Mouse (Mus musculus) liver, postnatal 0 days (tissue): ENCODE measurements around the gene Dnajc6. TPM values are rescaled to one million over a fixed set of nuclear protein-coding genes. Genes with fewer than 3 reads are reported as not detected.
A peak's percentile ranks its signal among the peaks of the same experiment; 100 is the strongest.

ENCODE experiments used
- ATAC-seq: fragments of 200-750 bp; cut with Nextera tagmentation; 2 replicates; pipeline ENCODE4 v1.8.0; 2017; ENCODE audit warnings: mild to moderate bottlenecking, moderate library complexity
- DNase-seq: peaks from one replicate; pipeline ENCODE4 v3.0.0-alpha.2; 2016
- H3K27ac ChIP-seq: fragments of 300-500 bp; sonication (generic); 2 replicates; pipeline ENCODE4 v1.5.1; 2014; ENCODE audit warnings: antibody characterized with exemption, moderate library complexity, mild to moderate bottlenecking, low read depth
- H3K27me3 ChIP-seq: fragments of 300-500 bp; sonication (generic); 2 replicates; pipeline ENCODE4 v1.6.1; 2014; ENCODE audit warnings: low read length, control low read depth, mixed read lengths; ENCODE audit not compliant: insufficient read depth
- H3K36me3 ChIP-seq: fragments of 300-500 bp; sonication (generic); replicated peaks from 2 replicates; pipeline ENCODE4 v1.6.1; 2014; ENCODE audit warnings: mild to moderate bottlenecking, control low read depth, low read length, moderate library complexity, mixed read lengths; ENCODE audit not compliant: insufficient read depth
- H3K4me1 ChIP-seq: fragments of 300-500 bp; sonication (generic); 2 replicates; pipeline ENCODE4 v1.6.1; 2014; ENCODE audit warnings: antibody characterized with exemption, mild to moderate bottlenecking, control low read depth; ENCODE audit not compliant: insufficient read depth
- H3K4me2 ChIP-seq: fragments of 300-500 bp; sonication (generic); 2 replicates; pipeline ENCODE4 v1.6.1; 2014; ENCODE audit warnings: low read depth, mild to moderate bottlenecking, low read length, moderate library complexity, mixed read lengths
- H3K4me3 ChIP-seq: fragments of 300-500 bp; sonication (generic); 2 replicates; pipeline ENCODE4 v1.5.1; 2014; ENCODE audit warnings: low read depth, low read length
- H3K9ac ChIP-seq: fragments of 300-500 bp; sonication (generic); replicated peaks from 2 replicates; pipeline ENCODE4 v1.6.1; 2014; ENCODE audit warnings: mild to moderate bottlenecking, moderate library complexity
- H3K9me3 ChIP-seq: fragments of 300-500 bp; sonication (generic); 2 replicates; pipeline ENCODE4 v1.6.1; 2016; ENCODE audit warnings: mild to moderate bottlenecking, control low read depth, low read length, mixed read lengths
- CTCF ChIP-seq: sonication (generic); IDR thresholded peaks from 2 replicates; pipeline ENCODE4 v1.5.1; 2016; ENCODE audit warnings: antibody characterized with exemption, low read depth
- EP300 ChIP-seq: IDR thresholded peaks from 2 replicates; pipeline ENCODE4 v1.6.1; 2016; ENCODE audit warnings: antibody characterized with exemption, low read depth, mild to moderate bottlenecking
- WGBS: fragments of 180-500 bp; shearing (Covaris S2); extraction: QIAGEN DNeasy Blood & Tissue Kit; methylation state at CpG from one replicate; pipeline ENCODE4 v1.1.7; 2014; ENCODE audit not compliant: insufficient replicate concordance; 5-methylcytosine and 5-hydroxymethylcytosine counted together
- polyA plus RNA-seq: library from polyadenylated mRNA; unstranded; fragments of >200 nt; fragmentation: Nextera tagmentation; extraction: Ambion mirVana; gene quantifications from 2 replicates; pipeline ENCODE4 v1.2.1, GENCODE M21; 2015

Gene Dnajc6
- polyA plus RNA-seq, 1 experiment from 2014 or later: 0.16 TPM

- no peaks in the 10 kb centered on the region for H3K36me3 ChIP-seq
- TF ChIP-seq EP300 (no peak), CTCF (peak; percentile 60)
- WGBS: 38% methylated on average over 5 of the region's 5 CpGs
- peaks cover 7% of the 10 kb centered on the region; the same call in 1 of the 2 replicates for H3K4me1 ChIP-seq
- DNase-seq: no peak
- no peaks in the 10 kb centered on the region for H3K27me3 ChIP-seq
- no peak for ATAC-seq
- H3K9me3 ChIP-seq: no peaks in the 10 kb centered on the region
- H3K9ac ChIP-seq: no peak overlapping the region
- H3K4me3 ChIP-seq: no peak overlapping the region
- no peak overlapping the region for H3K4me2 ChIP-seq
- H3K27ac ChIP-seq: no peak overlapping the region
These were observed 25.9 kb upstream of the Dnajc6 start for GRCm38 (mm10) chr4:101470543-101470942.

GRCm38 (mm10) chr4:101472767-101473166, 23.7 kb upstream of the Dnajc6 start:
- no peak overlapping the region for H3K9ac ChIP-seq
- no peak overlapping the region for H3K4me2 ChIP-seq
- H3K27me3 ChIP-seq: no peaks in the 10 kb centered on the region
- no peaks in the 10 kb centered on the region for H3K36me3 ChIP-seq
- H3K4me3 ChIP-seq: no peak overlapping the region
- ATAC-seq (no peak), DNase-seq (no peak)
- H3K4me1 ChIP-seq: peaks cover under 1% of the 10 kb centered on the region; the same call in 1 of the 2 replicates
- TF ChIP-seq CTCF (no peak), EP300 (no peak)
- no peak overlapping the region for H3K27ac ChIP-seq
- WGBS: 70% methylated on average over 3 of the region's 3 CpGs
- no peaks in the 10 kb centered on the region for H3K9me3 ChIP-seq

- H3K4me2 ChIP-seq: no peak overlapping the region
- no peaks in the 10 kb centered on the region for H3K4me1 ChIP-seq
- peaks cover 7% of the 10 kb centered on the region; the same call in 1 of the 2 replicates for H3K27me3 ChIP-seq
- TF ChIP-seq CTCF: no peak
- no peak for TF ChIP-seq EP300
- H3K9me3 ChIP-seq: no peaks in the 10 kb centered on the region
- no peaks in the 10 kb centered on the region for H3K36me3 ChIP-seq
- DNase-seq (no peak), ATAC-seq (no peak)
- no peak overlapping the region for H3K27ac ChIP-seq
- H3K4me3 ChIP-seq: no peak overlapping the region
- 76% methylated on average over 8 of the region's 8 CpGs for WGBS
- H3K9ac ChIP-seq: no peak overlapping the region
These were observed 6.0 kb upstream of the Dnajc6 start for GRCm38 (mm10) chr4:101490320-101490917.

GRCm38 (mm10) chr4:101491704-101492103, 4.7 kb upstream of the Dnajc6 start:
- Histone ChIP-seq H3K4me1 (no peaks in the 10 kb centered on the region), H3K36me3 (no peaks in the 10 kb centered on the region), H3K9ac (no peak overlapping the region), H3K9me3 (no peaks in the 10 kb centered on the region), H3K4me3 (no peak overlapping the region), H3K27ac (no peak overlapping the region), H3K4me2 (no peak overlapping the region), H3K27me3 (peaks cover 20% of the 10 kb centered on the region)
- ATAC-seq (no peak), DNase-seq (no peak)
- WGBS: 62% methylated on average over 6 of the region's 6 CpGs
- TF ChIP-seq CTCF (no peak), EP300 (no peak)

GRCm38 (mm10) chr4:101493611-101494197, 2.7 kb upstream of the Dnajc6 start:
- DNase-seq (no peak), ATAC-seq (no peak)
- H3K4me2 ChIP-seq: no peak overlapping the region
- no peak overlapping the region for H3K9ac ChIP-seq
- H3K4me3 ChIP-seq: no peak overlapping the region
- H3K9me3 ChIP-seq: no peaks in the 10 kb centered on the region
- H3K27ac ChIP-seq: no peak overlapping the region
- TF ChIP-seq CTCF: no peak
- no peak for TF ChIP-seq EP300
- no peaks in the 10 kb centered on the region for H3K36me3 ChIP-seq
- H3K27me3 ChIP-seq: peaks cover 40% of the 10 kb centered on the region
- H3K4me1 ChIP-seq: peaks cover 3% of the 10 kb centered on the region; the same call in 1 of the 2 replicates

GRCm38 (mm10) chr4:101496188-101496533, 287 bp upstream of the Dnajc6 start:
- DNase-seq: no peak
- Histone ChIP-seq H3K9me3 (no peaks in the 10 kb centered on the region), H3K27ac (no peak overlapping the region), H3K4me3 (peak overlapping the region; percentile 45), H3K4me1 (peaks cover 3% of the 10 kb centered on the region; the same call in 1 of the 2 replicates), H3K4me2 (peak overlapping the region; percentile 67), H3K27me3 (peaks cover 42% of the 10 kb centered on the region), H3K9ac (no peak overlapping the region), H3K36me3 (no peaks in the 10 kb centered on the region)
- whole genome bisulfite sequencing: 1% methylated on average over 28 of the region's 28 CpGs
- TF ChIP-seq CTCF (no peak), EP300 (no peak)
- no peak for ATAC-seq
